Mouse (Mus musculus) spleen, adult 2 months (tissue): ENCODE results near the gene Tmc7. TPM values are rescaled to one million over a fixed set of nuclear protein-coding genes. Genes with fewer than 3 reads are reported as not detected.

Experiments
- DNase-seq, 2 experiments: peaks; one replicate each; pipeline versions ENCODE4 v3.0.0 to v3.0.0-alpha.2; 2012 to 2021; ENCODE audit warnings: low spot score in 2 of 2, low read depth in 1 of 2
- H3K27ac ChIP-seq: fragments of 200-500 bp; 2 replicates; pipeline ENCODE4 v1.5.1; 2012; ENCODE audit warnings: low read length, inconsistent platforms; ENCODE audit not compliant: insufficient read depth
- H3K27me3 ChIP-seq: fragments of 200-500 bp; 2 replicates; pipeline ENCODE4 v1.6.1; 2012; ENCODE audit warnings: mild to moderate bottlenecking, moderate library complexity, low read length, inconsistent platforms; ENCODE audit not compliant: control insufficient read depth, insufficient read depth
- H3K36me3 ChIP-seq: fragments of 200-500 bp; 2 replicates; pipeline ENCODE4 v1.6.1; 2012; ENCODE audit warnings: mild to moderate bottlenecking, low read length, inconsistent platforms; ENCODE audit not compliant: control insufficient read depth, insufficient read depth
- H3K4me1 ChIP-seq: fragments of 200-500 bp; 2 replicates; pipeline ENCODE4 v1.6.1; 2011; ENCODE audit warnings: inconsistent platforms; ENCODE audit not compliant: control insufficient read depth, insufficient read depth, insufficient read length
- H3K4me3 ChIP-seq: fragments of 200-500 bp; 2 replicates; pipeline ENCODE4 v1.5.1; 2011; ENCODE audit warnings: mild to moderate bottlenecking, inconsistent platforms; ENCODE audit not compliant: insufficient read depth, insufficient read length; ENCODE audit errors: extremely low read depth
- CTCF ChIP-seq: fragments of 200-500 bp; IDR thresholded peaks from 2 replicates; pipeline ENCODE4 v1.5.1; 2011; ENCODE audit warnings: mild to moderate bottlenecking, inconsistent platforms; ENCODE audit not compliant: insufficient read depth, insufficient read length, insufficient replicate concordance; ENCODE audit errors: extremely low read depth
- POLR2A ChIP-seq: fragments of 200-500 bp; IDR thresholded peaks from 2 replicates; pipeline ENCODE4 v1.6.1; 2011; ENCODE audit warnings: low read depth, low read length, inconsistent platforms
- WGBS: fragments of 180-500 bp; shearing (Covaris S2); methylation state at CpG from one replicate; pipeline ENCODE4 v1.1.7; 2018; 5-methylcytosine and 5-hydroxymethylcytosine counted together
- polyA plus RNA-seq: library from polyadenylated mRNA; depleted of rRNA; stranded (reverse); fragments of >200 nt; gene quantifications from 2 replicates; pipeline ENCODE4 v1.2.3, GENCODE M21; 2012; rRNA removed

Tmc7 gene
- 0.07 and 0.08 TPM in 2 replicates for polyA plus RNA-seq

DNA sequence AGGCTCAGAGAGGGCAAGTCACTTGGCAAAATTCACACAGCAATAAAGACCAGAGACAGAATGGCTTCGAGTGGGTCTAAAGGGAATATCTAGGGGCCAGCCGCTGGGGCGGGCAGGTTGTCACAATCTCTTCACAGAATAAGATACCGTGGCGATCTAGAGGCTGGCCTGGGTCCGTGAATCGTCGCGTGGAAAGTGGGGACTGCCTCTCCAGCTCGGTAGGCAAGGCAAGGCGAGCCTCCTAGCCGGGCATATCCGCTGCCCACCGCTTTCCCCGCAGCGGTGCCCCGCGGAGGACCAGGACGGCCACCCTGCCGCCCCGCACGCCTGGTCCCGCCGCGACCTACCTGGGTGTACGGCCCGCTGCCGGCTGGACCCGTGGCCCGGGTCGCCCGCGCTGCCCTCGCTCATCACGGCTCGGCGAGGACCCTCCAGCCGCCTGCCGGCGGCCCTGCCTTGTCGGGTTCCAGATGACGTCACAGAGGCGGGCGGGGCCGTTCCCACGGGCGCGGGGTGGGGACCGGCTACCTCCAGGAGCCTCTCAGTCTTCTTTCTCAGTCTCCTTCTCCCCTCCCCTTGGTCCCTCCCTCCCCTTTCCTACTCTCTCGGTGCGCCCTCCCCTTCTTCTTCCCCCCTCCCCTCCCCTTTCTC, at the start of gene Tmc7:
Tmc7 (minus strand) TSS at position 480 of the 651 bp plus-strand sequence.
- H3K4me3 ChIP-seq: peak within 1 kb of the TSS; percentile 60
- WGBS: 3% methylated on average over 50 of the region's 51 CpGs
- peak in 1 of 2 experiments; percentile 38 for DNase-seq
- no peak for TF ChIP-seq CTCF
- no peak for TF ChIP-seq POLR2A
- no peak within 1 kb of the TSS; the same call in 1 of the 2 replicates for H3K27ac ChIP-seq
- no peaks in the 10 kb centered on the region for H3K36me3 ChIP-seq
- H3K27me3 ChIP-seq: peaks cover 6% of the 10 kb centered on the region
- H3K4me1 ChIP-seq: peaks cover 4% of the 10 kb centered on the region; the same call in 1 of the 2 replicates

DNA sequence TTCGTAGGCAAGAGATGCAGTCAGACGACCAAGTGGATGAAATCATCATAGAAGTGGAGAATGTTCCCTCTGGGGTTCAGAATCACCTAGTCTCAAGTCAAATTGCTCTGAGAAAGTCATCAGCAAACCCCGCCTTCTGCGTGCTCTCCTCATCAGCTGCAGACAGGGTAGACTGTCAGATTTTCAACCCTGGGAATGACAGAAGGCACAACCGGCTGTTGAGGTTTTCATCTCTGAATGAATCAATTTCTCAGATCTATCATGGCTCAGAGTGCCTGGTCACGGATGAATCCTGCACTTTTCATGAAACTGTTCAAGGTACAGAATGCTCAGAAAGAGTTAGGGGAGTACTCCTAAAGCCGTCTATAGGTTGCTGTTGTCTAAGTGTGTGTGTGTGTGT, 49.4 kb upstream of the Tmc7 start:
- no peak for DNase-seq
- TF ChIP-seq CTCF (no peak), POLR2A (no peak)
- Histone ChIP-seq H3K27ac (no peak overlapping the region), H3K36me3 (no peaks in the 10 kb centered on the region), H3K4me1 (no peaks in the 10 kb centered on the region), H3K27me3 (no peaks in the 10 kb centered on the region), H3K4me3 (no peak overlapping the region)
- WGBS: 82% methylated on average over 7 of the region's 7 CpGs

DNA sequence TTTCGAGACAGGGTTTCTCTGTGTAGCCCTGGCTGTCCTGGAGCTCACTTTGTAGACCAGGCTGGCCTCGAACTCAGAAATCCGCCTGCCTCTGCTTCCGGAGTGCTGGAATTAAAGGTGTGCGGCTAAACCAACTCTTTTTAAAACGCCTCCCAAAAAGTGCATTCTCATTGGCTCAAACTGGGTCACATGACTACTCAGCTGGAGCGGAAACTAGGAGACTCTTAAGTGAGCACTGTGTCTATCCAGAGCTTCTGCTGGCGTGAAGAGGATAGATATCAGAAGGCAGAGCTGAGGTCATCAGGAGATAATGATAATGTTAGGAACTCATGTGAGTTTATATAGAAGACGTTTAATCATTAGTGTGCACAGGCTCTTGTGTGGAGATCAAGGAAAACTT, 48.6 kb upstream of the Tmc7 start:
- H3K36me3 ChIP-seq: no peaks in the 10 kb centered on the region
- H3K27me3 ChIP-seq: no peaks in the 10 kb centered on the region
- no peaks in the 10 kb centered on the region for H3K4me1 ChIP-seq
- H3K27ac ChIP-seq: no peak overlapping the region
- no peak overlapping the region for H3K4me3 ChIP-seq
- no peak for TF ChIP-seq POLR2A
- TF ChIP-seq CTCF: no peak
- DNase-seq: no peak
- WGBS: 85% methylated on average over 9 of the region's 9 CpGs

DNA sequence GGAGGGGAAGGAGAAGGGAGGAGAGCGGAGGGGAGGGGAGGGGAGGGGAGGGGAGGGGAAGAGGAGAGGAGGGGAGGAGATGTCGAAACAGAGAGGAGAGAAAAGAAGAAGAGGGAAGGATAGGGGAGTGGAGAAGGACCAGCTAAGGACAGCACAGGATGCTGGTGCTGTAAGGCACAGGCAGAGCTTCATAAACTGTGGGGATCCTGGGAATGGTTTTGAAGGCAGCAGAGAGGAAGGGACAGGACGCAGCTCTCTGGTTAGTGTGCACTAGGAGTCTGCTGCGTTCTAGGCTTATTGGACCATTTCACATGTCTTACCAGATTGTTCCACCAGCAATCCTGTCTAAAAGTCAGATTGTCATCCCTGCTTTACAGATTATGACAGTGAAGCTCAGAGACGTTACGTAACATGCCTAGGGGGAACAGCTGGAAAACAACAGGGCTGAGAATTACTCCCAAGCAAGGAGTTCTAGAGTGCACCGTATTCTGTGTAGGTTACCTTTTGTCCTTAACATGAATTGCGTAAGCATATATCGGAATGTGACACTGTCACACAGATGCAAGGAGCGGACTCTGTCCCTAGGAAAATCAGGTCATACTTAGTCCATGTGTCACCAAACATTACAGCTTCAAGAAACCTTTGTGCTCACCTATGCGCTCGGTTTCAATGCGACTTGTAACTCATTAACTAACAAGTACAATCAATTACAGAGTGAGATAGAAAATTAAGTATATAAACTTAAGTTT, 43.2 kb upstream of the Tmc7 start:
- H3K27me3 ChIP-seq: no peaks in the 10 kb centered on the region
- no peaks in the 10 kb centered on the region for H3K4me1 ChIP-seq
- 82% methylated on average over 13 of the region's 13 CpGs for WGBS
- no peaks in the 10 kb centered on the region for H3K36me3 ChIP-seq
- no peak overlapping the region for H3K27ac ChIP-seq
- no peak for TF ChIP-seq CTCF
- TF ChIP-seq POLR2A: no peak
- H3K4me3 ChIP-seq: no peak overlapping the region
- no peak for DNase-seq

DNA sequence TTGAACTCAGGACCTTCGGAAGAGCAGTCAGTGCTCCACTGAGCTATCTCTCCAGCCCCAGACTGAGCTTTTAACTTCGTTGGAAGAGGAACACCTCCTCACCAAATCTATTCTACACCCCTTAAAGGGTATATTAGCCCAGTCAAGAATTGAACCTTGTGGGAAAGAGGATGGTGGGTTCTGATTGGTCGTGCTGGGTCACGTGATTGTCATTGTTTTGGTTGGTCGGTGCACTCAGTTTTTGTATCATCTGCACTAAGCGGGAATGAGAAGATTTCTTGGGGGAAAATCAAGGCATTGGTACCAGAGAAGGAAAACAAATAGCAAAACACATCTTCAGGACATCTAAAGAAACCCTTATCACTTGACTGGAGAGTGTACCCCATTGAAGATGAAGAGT, 36.6 kb upstream of the Tmc7 start:
- Histone ChIP-seq H3K27me3 (no peaks in the 10 kb centered on the region), H3K36me3 (no peaks in the 10 kb centered on the region), H3K27ac (no peak overlapping the region), H3K4me3 (no peak overlapping the region), H3K4me1 (no peaks in the 10 kb centered on the region)
- no peak for DNase-seq
- TF ChIP-seq CTCF (no peak), POLR2A (no peak)
- WGBS: 82% methylated on average over 6 of the region's 6 CpGs

GRCm38 (mm10) chr7:118620243-118620906, 35.8 kb upstream of the Tmc7 start:
- Histone ChIP-seq H3K36me3 (no peaks in the 10 kb centered on the region), H3K27me3 (no peaks in the 10 kb centered on the region), H3K4me1 (no peaks in the 10 kb centered on the region), H3K27ac (no peak overlapping the region), H3K4me3 (no peak overlapping the region)
- TF ChIP-seq POLR2A (no peak), CTCF (no peak)
- DNase-seq: no peak
- WGBS: 91% methylated on average over 7 of the region's 7 CpGs
